In genomic region chr8:10557961-10558360, GRCm38 (mm10) we compare ENCODE assay signal across 16 mouse cellular contexts.
"Had no signal": no experiment of that assay in that cellular context is flagged by ENCODE, and none has a peak within 500 bp of the region (broad histone marks: within the 10 kb centered on the region; RNA-seq: fewer than 3 reads in every experiment).

No protein-coding gene starts in this region.

- DNase-seq: heart, postnatal 10 days; heart, postnatal 14 days; heart, postnatal 36 days; heart, postnatal 4 days; kidney, adult 11 months; kidney, adult 18-20 months; kidney, adult 2 months; kidney, adult 8-10 months; kidney, adult 9 months; kidney, postnatal 10 days; kidney, postnatal 14 days; kidney, postnatal 25 days; kidney, postnatal 36 days; kidney, postnatal 4 days; layer of hippocampus, adult 9-11 months; layer of hippocampus, postnatal 36 days had no signal
